Mouse (Mus musculus) E14TG2a.4 (cell line): Measurements from ENCODE around the gene Maml3.

Experiments used
- H3K27me3 ChIP-seq: 2 replicates; pipeline ENCODE4 v1.6.1; 2014; ENCODE audit warnings: low read length, control low read depth; ENCODE audit not compliant: insufficient read depth
- H3K36me3 ChIP-seq: 2 replicates; pipeline ENCODE4 v1.6.1; 2014; ENCODE audit warnings: low read length, control low read depth; ENCODE audit not compliant: insufficient read depth
- H3K4me1 ChIP-seq: replicated peaks from 2 replicates; pipeline ENCODE4 v1.6.1; 2014; ENCODE audit warnings: low read depth, low read length, control low read depth
- H3K4me3 ChIP-seq: replicated peaks from 2 replicates; pipeline ENCODE4 v1.5.1; 2014; ENCODE audit warnings: mild to moderate bottlenecking, low read length
- H3K9me3 ChIP-seq: 2 replicates; pipeline ENCODE4 v1.6.1; 2014; ENCODE audit warnings: low read length, control low read depth
- CTCF ChIP-seq: conservative IDR thresholded peaks from 2 replicates; pipeline ENCODE4 v1.5.1; 2014; ENCODE audit warnings: low read length
- NANOG ChIP-seq: IDR thresholded peaks from 2 replicates; pipeline ENCODE4 v1.6.1; 2014; ENCODE audit warnings: borderline replicate concordance, low read length, mixed read lengths
- POU5F1 ChIP-seq: IDR thresholded peaks from 2 replicates; pipeline ENCODE4 v1.6.1; 2014; ENCODE audit warnings: low read length, borderline replicate concordance

The Maml3 gene

GRCm38 (mm10) chr3:51974153-51974552 lies 130.7 kb downstream of the Maml3 start:
- no peaks in the 10 kb centered on the region for H3K36me3 ChIP-seq
- no peak overlapping the region for H3K4me3 ChIP-seq
- TF ChIP-seq POU5F1 (no peak), CTCF (no peak), NANOG (no peak)
- H3K9me3 ChIP-seq, result peaks cover 13% of the 10 kb centered on the region
- peaks cover 23% of the 10 kb centered on the region for H3K27me3 ChIP-seq
- H3K4me1 ChIP-seq, result peaks cover 14% of the 10 kb centered on the region

- Histone ChIP-seq H3K4me1 (peaks cover 10% of the 10 kb centered on the region), H3K36me3 (no peaks in the 10 kb centered on the region), H3K9me3 (peaks cover 13% of the 10 kb centered on the region), H3K27me3 (peaks cover 17% of the 10 kb centered on the region), H3K4me3 (no peak overlapping the region)
- TF ChIP-seq NANOG, result no peak
- TF ChIP-seq CTCF, result no peak
- TF ChIP-seq POU5F1, result no peak
Observed at GRCm38 (mm10) chr3:51972576-51972975, 132.3 kb downstream of the Maml3 start.

- Histone ChIP-seq H3K4me1 (peaks cover 10% of the 10 kb centered on the region), H3K36me3 (no peaks in the 10 kb centered on the region), H3K9me3 (peaks cover 13% of the 10 kb centered on the region), H3K4me3 (no peak overlapping the region), H3K27me3 (peaks cover 16% of the 10 kb centered on the region; the same call in 1 of the 2 replicates)
- no peak for TF ChIP-seq CTCF
- no peak for TF ChIP-seq POU5F1
- no peak for TF ChIP-seq NANOG
Observed at GRCm38 (mm10) chr3:51970489-51970888, 134.4 kb downstream of the Maml3 start.

GRCm38 (mm10) chr3:51969451-51969850 lies 135.4 kb downstream of the Maml3 start:
- no peaks in the 10 kb centered on the region for H3K36me3 ChIP-seq

GRCm38 (mm10) chr3:51965841-51966240 lies 139.0 kb downstream of the Maml3 start:
- no peak for TF ChIP-seq NANOG
- peaks cover 13% of the 10 kb centered on the region for H3K9me3 ChIP-seq
- H3K36me3 ChIP-seq, result no peaks in the 10 kb centered on the region
- H3K4me1 ChIP-seq, result no peaks in the 10 kb centered on the region
- H3K27me3 ChIP-seq, result no peaks in the 10 kb centered on the region
- H3K4me3 ChIP-seq, result no peak overlapping the region

More at GRCm38 (mm10) chr3:51969451-51969850, 135.4 kb downstream of the Maml3 start:
- peaks cover 13% of the 10 kb centered on the region for H3K9me3 ChIP-seq
- H3K4me3 ChIP-seq, result no peak overlapping the region
- peaks cover 10% of the 10 kb centered on the region for H3K4me1 ChIP-seq
- H3K27me3 ChIP-seq, result peaks cover 12% of the 10 kb centered on the region; the same call in 1 of the 2 replicates
- TF ChIP-seq POU5F1 (no peak), CTCF (no peak), NANOG (no peak)

- no peaks in the 10 kb centered on the region for H3K4me1 ChIP-seq
- peaks cover 10% of the 10 kb centered on the region for H3K9me3 ChIP-seq
- no peaks in the 10 kb centered on the region for H3K36me3 ChIP-seq
- no peak for TF ChIP-seq POU5F1
- TF ChIP-seq NANOG, result no peak
- TF ChIP-seq CTCF, result no peak
- no peaks in the 10 kb centered on the region for H3K27me3 ChIP-seq
- H3K4me3 ChIP-seq, result no peak overlapping the region
Observed at GRCm38 (mm10) chr3:51965436-51965835, 139.4 kb downstream of the Maml3 start.

- Histone ChIP-seq H3K4me1 (no peaks in the 10 kb centered on the region), H3K36me3 (no peaks in the 10 kb centered on the region), H3K27me3 (no peaks in the 10 kb centered on the region), H3K4me3 (no peak overlapping the region), H3K9me3 (peaks cover 6% of the 10 kb centered on the region)
- TF ChIP-seq CTCF (no peak), NANOG (no peak), POU5F1 (no peak)
Observed at GRCm38 (mm10) chr3:51965008-51965407, 139.9 kb downstream of the Maml3 start.

GRCm38 (mm10) chr3:51963891-51964593 lies 140.8 kb downstream of the Maml3 start:
- Histone ChIP-seq H3K9me3 (no peaks in the 10 kb centered on the region), H3K4me1 (no peaks in the 10 kb centered on the region), H3K27me3 (no peaks in the 10 kb centered on the region), H3K4me3 (no peak overlapping the region), H3K36me3 (no peaks in the 10 kb centered on the region)
- no peak for TF ChIP-seq CTCF
- TF ChIP-seq NANOG, result no peak
- no peak for TF ChIP-seq POU5F1
